Mouse (Mus musculus) Patski (cell line): ENCODE results near the gene Mapk7. TPM values are rescaled to one million over a fixed set of nuclear protein-coding genes. Genes with fewer than 3 reads are reported as not detected.

Experiments
- ATAC-seq: fragments of 100-300 bp; one replicate; pipeline ENCODE4 v1.8.0; 2021
- CTCF ChIA-PET: fragments of 350-600 bp; sonication (Branson Sonifier 250); formaldehyde crosslinking; loops from one replicate; lab custom pipeline; 2022; ENCODE audit warnings: inconsistent platforms; lab: Charles Lee
- POLR2A ChIA-PET: fragments of 350-600 bp; sonication (Branson Sonifier 250); formaldehyde crosslinking; loops from one replicate; lab custom pipeline; 2022; ENCODE audit warnings: antibody characterized with exemption, inconsistent platforms; lab: Charles Lee
- DNase-seq: peaks from one replicate; pipeline ENCODE4 v3.0.0-alpha.2; 2011; ENCODE audit warnings: low read depth, low spot score
- H3K27me3 ChIP-seq: fragments of 371-371 bp; one replicate; pipeline ENCODE4 v1.5.1; 2021
- CTCF ChIP-seq: fragments of 100-300 bp; IDR thresholded peaks from one replicate; pipeline ENCODE4 v1.5.1; 2021
- in situ Hi-C: fragments of 300-500 bp; cut with MboI; formaldehyde crosslinking; loops from 3 replicates; pipeline ENCODE4 v1.11.1; 2018; ENCODE audit warnings: low pct_unique_long_range_greater_than_20kb, mixed read lengths
- polyA plus RNA-seq: library from polyadenylated mRNA; unstranded; gene quantifications from one replicate; pipeline ENCODE4 v1.2.3, GENCODE M21; 2021

The Mapk7 gene
- polyA plus RNA-seq, 1 experiment from 2014 or later, result 30.1 TPM

GRCm38 (mm10) chr11:61493525-61494128 is 579 bp downstream of the Mapk7 start:
- H3K27me3 ChIP-seq, result no peaks in the 10 kb centered on the region
- ChIA-PET CTCF (interaction anchor here (2.3 to 3.2 kb wide), 2 partner anchors 11 to 76 kb away, joined by 9 to 19 read pairs; partner anchors contain the start of gene B9d1), POLR2A (interaction anchor here (0.9 to 1.0 kb wide), 2 partner anchors 11 to 58 kb away, joined by 3 read pairs; partner anchors contain the start of gene B9d1)
- in situ Hi-C loops, result no loop called here
- ATAC-seq, result peak; percentile 41
- no peak for TF ChIP-seq CTCF
- DNase-seq, result no peak

- TF ChIP-seq CTCF, result no peak
- in situ Hi-C loops, result no loop called here
- DNase-seq, result no peak
- POLR2A ChIA-PET, result interaction anchor here (0.9 kb wide), 1 partner anchor 12 kb away, joined by 3 read pairs; the partner anchor contains the start of gene B9d1
- ATAC-seq, result no peak
- CTCF ChIA-PET, result interaction anchor here (0.9 to 3.2 kb wide), 3 partner anchors 12 to 75 kb away, joined by 4 to 19 read pairs (median 9); partner anchors contain the start of gene B9d1
- no peaks in the 10 kb centered on the region for H3K27me3 ChIP-seq
Observed at GRCm38 (mm10) chr11:61492749-61493401, 1.3 kb downstream of the Mapk7 start.

GRCm38 (mm10) chr11:61490944-61491520 is 3.2 kb downstream of the Mapk7 start:
- in situ Hi-C loops, result no loop called here
- CTCF ChIA-PET, result interaction anchor here (1.4 kb wide), 1 partner anchor 14 kb away, joined by 5 read pairs; the partner anchor contains the start of gene B9d1
- POLR2A ChIA-PET, result no interaction called here
- H3K27me3 ChIP-seq, result no peaks in the 10 kb centered on the region
- DNase-seq (no peak), ATAC-seq (no peak)
- no peak for TF ChIP-seq CTCF

GRCm38 (mm10) chr11:61489874-61490273 is 4.3 kb downstream of the Mapk7 start:
- TF ChIP-seq CTCF, result no peak
- ChIA-PET CTCF (no interaction called here), POLR2A (no interaction called here)
- ATAC-seq (no peak), DNase-seq (no peak)
- H3K27me3 ChIP-seq, result no peaks in the 10 kb centered on the region
- in situ Hi-C loops, result no loop called here

- in situ Hi-C loops, result no loop called here
- ChIA-PET CTCF (no interaction called here), POLR2A (no interaction called here)
- no peak for TF ChIP-seq CTCF
- DNase-seq, result no peak
- H3K27me3 ChIP-seq, result no peaks in the 10 kb centered on the region
- ATAC-seq, result no peak
Observed at GRCm38 (mm10) chr11:61489085-61489484, 5.1 kb downstream of the Mapk7 start.

- in situ Hi-C loops, result no loop called here
- ChIA-PET POLR2A (no interaction called here), CTCF (interaction anchor here (1.6 kb wide), 1 partner anchor 17 kb away, joined by 3 read pairs; the partner anchor contains the start of gene B9d1)
- no peak for DNase-seq
- no peaks in the 10 kb centered on the region for H3K27me3 ChIP-seq
- ATAC-seq, result no peak
- no peak for TF ChIP-seq CTCF
Observed at GRCm38 (mm10) chr11:61487936-61488335, 6.3 kb downstream of the Mapk7 start.

- H3K27me3 ChIP-seq, result no peaks in the 10 kb centered on the region
- no peak for ATAC-seq
- in situ Hi-C loops, result no loop called here
- no peak for TF ChIP-seq CTCF
- DNase-seq, result no peak
- ChIA-PET POLR2A (no interaction called here), CTCF (interaction anchor here (1.6 kb wide), 1 partner anchor 17 kb away, joined by 3 read pairs; the partner anchor contains the start of gene B9d1)
Observed at GRCm38 (mm10) chr11:61487401-61487800, 6.8 kb downstream of the Mapk7 start.

GRCm38 (mm10) chr11:61486458-61487219 is 7.6 kb downstream of the Mapk7 start:
- POLR2A ChIA-PET, result no interaction called here
- no peak for TF ChIP-seq CTCF
- DNase-seq (no peak), ATAC-seq (no peak)
- CTCF ChIA-PET, result interaction anchor here (1.1 to 1.6 kb wide), 2 partner anchors 18 kb away, joined by 3 read pairs; partner anchors contain the start of gene B9d1
- in situ Hi-C loops, result no loop called here
- no peaks in the 10 kb centered on the region for H3K27me3 ChIP-seq

- ATAC-seq (no peak), DNase-seq (no peak)
- ChIA-PET CTCF (interaction anchor here (1.1 kb wide), 1 partner anchor 18 kb away, joined by 3 read pairs; no protein-coding TSS in a partner anchor), POLR2A (no interaction called here)
- H3K27me3 ChIP-seq, result no peaks in the 10 kb centered on the region
- no peak for TF ChIP-seq CTCF
- in situ Hi-C loops, result no loop called here
Observed at GRCm38 (mm10) chr11:61485541-61486457, 8.4 kb downstream of the Mapk7 start.
